Mouse (Mus musculus) neural tube, embryonic 11.5 days (tissue): ENCODE measurements around the gene Gna15. TPM values are rescaled to one million over a fixed set of nuclear protein-coding genes. Genes with fewer than 3 reads are reported as not detected.

Source experiments
- ATAC-seq: fragments of 200-750 bp; cut with Nextera tagmentation; 2 replicates; pipeline ENCODE4 v1.8.0; 2017; ENCODE audit warnings: moderate number of reproducible peaks, mild to moderate bottlenecking, moderate TSS enrichment, moderate library complexity; ENCODE audit not compliant: insufficient read depth, low FRiP score, low TSS enrichment
- DNase-seq: peaks from one replicate; pipeline ENCODE4 v3.0.0-alpha.2; 2015; ENCODE audit warnings: low spot score
- H3K27ac ChIP-seq: fragments of 300-500 bp; sonication (generic); 2 replicates; pipeline ENCODE4 v1.5.1; 2014; ENCODE audit warnings: low read depth, mild to moderate bottlenecking, low read length
- H3K27me3 ChIP-seq: fragments of 300-500 bp; sonication (generic); 2 replicates; pipeline ENCODE4 v1.6.1; 2014; ENCODE audit warnings: mild to moderate bottlenecking, low read length, mixed read lengths; ENCODE audit not compliant: control insufficient read depth, insufficient read depth
- H3K36me3 ChIP-seq: fragments of 300-500 bp; sonication (generic); 2 replicates; pipeline ENCODE4 v1.6.1; 2014; ENCODE audit warnings: mild to moderate bottlenecking, low read length, moderate library complexity, mixed read lengths; ENCODE audit not compliant: control insufficient read depth, insufficient read depth
- H3K4me1 ChIP-seq: fragments of 300-500 bp; sonication (generic); 2 replicates; pipeline ENCODE4 v1.6.1; 2014; ENCODE audit warnings: low read length, mixed read lengths; ENCODE audit not compliant: control insufficient read depth, insufficient read depth
- H3K4me2 ChIP-seq: fragments of 300-500 bp; sonication (generic); 2 replicates; pipeline ENCODE4 v1.6.1; 2014; ENCODE audit warnings: low read depth, mild to moderate bottlenecking, moderate library complexity
- H3K4me3 ChIP-seq: fragments of 300-500 bp; sonication (generic); 2 replicates; pipeline ENCODE4 v1.5.1; 2014; ENCODE audit warnings: low read depth, low read length
- H3K9ac ChIP-seq: fragments of 300-500 bp; sonication (generic); 2 replicates; pipeline ENCODE4 v1.6.1; 2014; ENCODE audit warnings: mild to moderate bottlenecking, low read length
- H3K9me3 ChIP-seq: fragments of 300-500 bp; sonication (generic); 2 replicates; pipeline ENCODE4 v1.6.1; 2016; ENCODE audit warnings: low read length; ENCODE audit not compliant: control insufficient read depth
- WGBS: fragments of 180-500 bp; shearing (Covaris S2); extraction: QIAGEN DNeasy Blood & Tissue Kit; methylation state at CpG from one replicate; pipeline ENCODE4 v1.1.7; 2014; 5-methylcytosine and 5-hydroxymethylcytosine counted together
- polyA plus RNA-seq: library from polyadenylated mRNA; unstranded; fragments of >200 nt; fragmentation: Nextera tagmentation; extraction: Ambion mirVana; gene quantifications from 2 replicates; pipeline ENCODE4 v1.2.1, GENCODE M21; 2014

Gna15 gene
- polyA plus RNA-seq, 1 experiment from 2014 or later = 0.41 TPM

DNA sequence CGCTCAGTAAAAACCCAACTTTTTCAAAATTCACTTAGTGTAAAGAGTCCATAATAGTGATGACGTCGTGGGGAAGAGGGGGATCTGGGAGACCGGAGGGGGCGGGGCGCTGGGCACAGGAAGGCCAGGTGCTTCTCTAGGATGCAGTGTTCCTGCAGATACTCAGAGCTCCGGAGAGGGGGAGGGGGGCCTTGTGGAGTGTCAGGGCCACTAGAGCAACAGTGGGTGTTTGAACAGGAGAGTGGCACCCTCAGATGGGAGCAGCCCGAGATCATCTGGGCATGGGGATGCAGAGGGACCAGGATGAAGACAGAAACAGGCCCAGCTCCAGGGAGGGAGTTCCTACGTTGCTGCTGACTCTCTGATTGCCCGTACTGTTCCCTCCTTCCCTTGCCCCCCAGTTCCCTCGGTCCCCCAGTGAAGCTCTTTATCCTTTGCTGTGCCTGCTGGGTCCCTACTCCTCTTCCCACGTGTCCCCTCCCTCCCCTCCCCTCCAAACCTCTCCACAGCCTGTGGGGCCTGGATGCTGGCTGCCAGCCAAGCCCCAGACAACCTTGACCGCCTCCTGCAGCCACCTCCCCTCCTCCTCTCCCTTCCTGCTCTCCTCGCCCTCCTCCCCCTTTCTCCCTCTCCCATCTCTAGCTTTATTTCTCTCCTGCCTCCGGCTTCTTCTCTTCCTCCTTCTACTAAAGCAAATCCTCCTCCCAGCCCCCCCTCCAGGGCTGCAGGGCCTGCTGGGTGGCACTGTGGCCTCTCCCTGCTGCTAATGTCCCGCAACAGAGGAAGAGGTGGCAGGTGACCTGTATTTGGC, 44.6 kb upstream of the Gna15 start:
- DNase-seq = peak; percentile 76
- ATAC-seq = no peak
- Histone ChIP-seq H3K9me3 (no peaks in the 10 kb centered on the region), H3K27ac (no peak overlapping the region), H3K9ac (peak overlapping the region; percentile 18; the same call in 1 of the 2 replicates), H3K4me2 (peak overlapping the region; percentile 8; the same call in 1 of the 2 replicates), H3K4me3 (no peak overlapping the region), H3K36me3 (peaks cover 9% of the 10 kb centered on the region), H3K4me1 (peaks cover 32% of the 10 kb centered on the region), H3K27me3 (peaks cover 39% of the 10 kb centered on the region)
- WGBS = 14% methylated on average over 16 of the region's 16 CpGs

- 34% methylated on average over 20 of the region's 20 CpGs for WGBS
- no peak overlapping the region for H3K4me2 ChIP-seq
- no peak overlapping the region for H3K27ac ChIP-seq
- H3K9me3 ChIP-seq = no peaks in the 10 kb centered on the region
- peaks cover 13% of the 10 kb centered on the region for H3K36me3 ChIP-seq
- peaks cover 38% of the 10 kb centered on the region for H3K4me1 ChIP-seq
- H3K9ac ChIP-seq = no peak overlapping the region
- ATAC-seq (no peak), DNase-seq (no peak)
- peaks cover 22% of the 10 kb centered on the region for H3K27me3 ChIP-seq
- no peak overlapping the region for H3K4me3 ChIP-seq
Observed at GRCm38 (mm10) chr10:81565257-81566228, 41.5 kb upstream of the Gna15 start.

DNA sequence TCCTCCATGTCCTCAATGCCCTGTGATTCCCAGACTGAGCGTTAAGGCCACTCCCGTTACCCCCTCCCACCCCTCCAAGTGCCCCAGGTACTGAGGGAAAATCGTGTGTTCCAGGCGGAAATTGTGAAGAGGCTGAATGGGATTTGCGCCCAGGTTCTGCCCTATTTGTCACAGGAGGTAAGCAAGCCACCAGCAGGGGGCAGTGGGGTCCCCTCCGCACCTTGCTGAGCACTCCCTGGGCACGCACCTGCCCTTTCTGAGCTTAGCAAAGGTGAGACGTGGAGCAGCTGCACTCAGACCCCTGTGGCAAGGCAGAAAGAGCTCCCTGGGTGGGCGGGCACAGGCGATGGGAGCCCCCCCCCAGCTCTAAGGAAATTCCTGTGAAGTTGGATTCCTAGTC, 40.7 kb upstream of the Gna15 start:
- Histone ChIP-seq H3K27ac (no peak overlapping the region), H3K4me2 (no peak overlapping the region), H3K9ac (no peak overlapping the region), H3K4me1 (peaks cover 32% of the 10 kb centered on the region), H3K4me3 (no peak overlapping the region), H3K36me3 (peaks cover 13% of the 10 kb centered on the region), H3K9me3 (no peaks in the 10 kb centered on the region), H3K27me3 (peaks cover 22% of the 10 kb centered on the region)
- 12% methylated on average over 10 of the region's 10 CpGs for WGBS
- DNase-seq = peak; percentile 63
- no peak for ATAC-seq

DNA sequence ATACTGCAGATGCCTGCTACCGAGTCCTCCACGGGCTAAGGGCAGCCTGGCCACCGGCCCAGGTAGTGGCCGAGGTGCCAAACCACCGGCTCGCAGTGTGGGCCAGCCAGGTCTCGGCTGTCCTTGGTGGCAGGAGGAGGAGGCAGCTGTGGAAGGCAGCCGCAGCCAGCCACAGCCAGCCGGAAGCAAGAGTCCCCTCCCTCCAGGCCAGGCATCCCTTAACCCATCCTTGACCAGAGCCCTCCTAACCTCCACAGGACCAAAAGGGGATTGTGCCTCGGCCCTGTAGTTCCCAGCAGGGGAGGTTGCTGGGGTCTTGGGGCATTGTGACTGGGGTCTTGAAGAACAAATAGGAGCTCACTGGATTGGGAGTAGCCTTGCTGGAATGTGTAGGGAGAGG, 40.2 kb upstream of the Gna15 start:
- WGBS = 4% methylated on average over 10 of the region's 10 CpGs
- Histone ChIP-seq H3K27me3 (peaks cover 20% of the 10 kb centered on the region), H3K4me1 (peaks cover 32% of the 10 kb centered on the region), H3K27ac (no peak overlapping the region), H3K36me3 (peaks cover 13% of the 10 kb centered on the region), H3K4me2 (peak overlapping the region; percentile 7), H3K9me3 (no peaks in the 10 kb centered on the region), H3K9ac (peak overlapping the region; percentile 39), H3K4me3 (peak overlapping the region; percentile 16)
- ATAC-seq = no peak
- peak; percentile 37 for DNase-seq

- Histone ChIP-seq H3K4me2 (no peak overlapping the region; the same call in 1 of the 2 replicates), H3K27ac (no peak overlapping the region), H3K36me3 (peaks cover 13% of the 10 kb centered on the region), H3K9me3 (no peaks in the 10 kb centered on the region), H3K4me3 (no peak overlapping the region), H3K4me1 (peaks cover 27% of the 10 kb centered on the region), H3K27me3 (peaks cover 20% of the 10 kb centered on the region), H3K9ac (no peak overlapping the region)
- 42% methylated on average over 6 of the region's 6 CpGs for WGBS
- ATAC-seq (no peak), DNase-seq (no peak)
Observed at GRCm38 (mm10) chr10:81563481-81563880, 39.5 kb upstream of the Gna15 start.

DNA sequence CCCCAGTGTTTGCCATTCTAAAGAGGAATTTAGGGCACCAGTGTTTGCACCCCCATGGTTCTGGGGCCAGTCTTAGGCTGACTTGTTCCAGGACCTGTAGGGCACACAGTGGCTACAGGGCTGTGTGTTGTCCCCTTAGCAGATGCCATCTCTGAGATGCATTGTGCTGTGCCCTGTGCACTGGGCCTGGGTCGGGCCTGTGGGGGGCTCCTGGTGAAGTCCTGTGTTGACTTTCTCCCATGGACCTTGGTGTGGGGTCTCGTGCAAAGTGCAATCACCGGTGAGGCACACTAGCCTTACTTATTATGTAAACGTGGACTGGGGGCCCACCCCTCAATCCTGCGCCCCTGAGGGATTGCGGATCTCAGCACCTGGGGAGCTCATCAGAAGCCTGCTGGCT, 38.4 kb upstream of the Gna15 start:
- H3K9ac ChIP-seq = no peak overlapping the region
- no peaks in the 10 kb centered on the region for H3K9me3 ChIP-seq
- H3K4me1 ChIP-seq = peaks cover 24% of the 10 kb centered on the region
- H3K4me3 ChIP-seq = no peak overlapping the region
- H3K4me2 ChIP-seq = no peak overlapping the region
- peaks cover 13% of the 10 kb centered on the region for H3K36me3 ChIP-seq
- DNase-seq (no peak), ATAC-seq (no peak)
- no peak overlapping the region for H3K27ac ChIP-seq
- H3K27me3 ChIP-seq = peaks cover 16% of the 10 kb centered on the region
- WGBS = 75% methylated on average over 6 of the region's 6 CpGs

DNA sequence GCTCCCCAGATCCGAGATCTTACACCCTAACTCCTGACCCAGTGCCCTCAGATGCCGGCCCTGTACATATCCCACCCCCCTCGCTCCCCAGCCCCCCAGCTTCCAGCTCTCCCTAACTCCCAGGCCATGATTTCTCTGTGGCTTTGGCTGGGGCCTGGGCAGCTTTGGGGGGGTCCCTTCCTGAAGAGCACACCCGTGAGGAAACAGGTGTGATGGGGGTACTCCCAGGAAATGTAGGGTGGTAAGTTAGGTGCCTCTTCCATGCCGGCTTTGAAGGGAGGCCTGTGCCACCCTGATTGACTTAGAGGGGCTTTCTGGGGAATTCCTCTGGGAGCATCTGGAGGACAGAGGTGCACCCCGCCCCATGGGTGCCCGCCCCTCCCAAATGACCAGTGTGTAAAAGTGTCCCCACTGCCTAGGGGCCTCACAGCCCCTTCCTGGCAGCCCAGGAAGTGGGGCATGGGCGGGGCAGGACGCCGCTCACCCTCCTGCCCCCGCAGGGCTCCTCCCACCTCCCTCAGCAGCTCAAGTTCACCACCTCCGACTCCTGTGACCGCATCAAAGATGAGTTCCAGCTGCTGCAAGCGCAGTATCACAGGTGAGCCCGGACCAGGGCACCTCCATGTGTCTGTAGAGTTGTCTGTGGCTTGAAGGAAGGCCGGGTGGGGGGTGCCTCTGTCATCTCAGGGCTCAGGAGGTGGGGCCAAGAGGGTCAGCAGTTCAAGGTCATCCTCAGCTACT, 36.9 kb upstream of the Gna15 start:
- ATAC-seq (no peak), DNase-seq (no peak)
- no peak overlapping the region for H3K27ac ChIP-seq
- H3K9me3 ChIP-seq = no peaks in the 10 kb centered on the region
- 14% methylated on average over 16 of the region's 16 CpGs for WGBS
- H3K9ac ChIP-seq = peak overlapping the region; percentile 98
- peak overlapping the region; percentile 90 for H3K4me3 ChIP-seq
- peaks cover 24% of the 10 kb centered on the region for H3K4me1 ChIP-seq
- H3K36me3 ChIP-seq = peaks cover 13% of the 10 kb centered on the region
- H3K4me2 ChIP-seq = peak overlapping the region; percentile 90
- H3K27me3 ChIP-seq = peaks cover 6% of the 10 kb centered on the region; the same call in 1 of the 2 replicates
